Mouse (Mus musculus) CH12.LX (cell line): ENCODE measurements at regions not wholly inside any gene's neighbourhood (a gene's known extent, or its start where the extent isn't known, plus 50 kb on each side); places are given as distances from the start of the nearest gene placed in this dataset.

ENCODE experiments used
- DNase-seq: peaks from one replicate; pipeline ENCODE4 v3.0.0-alpha.2; 2013; ENCODE audit errors: extremely low read depth
- H3K27ac ChIP-seq: 2 replicates; pipeline ENCODE4 v1.5.1; 2012; ENCODE audit warnings: low read depth, mild to moderate bottlenecking, control low read depth, moderate library complexity; ENCODE audit not compliant: insufficient read depth
- H3K27me3 ChIP-seq: replicated peaks from 2 replicates; pipeline ENCODE3; 2012; ENCODE audit warnings: inconsistent platforms
- H3K36me3 ChIP-seq, 2 experiments: replicated peaks in 1 of 2; 2 replicates each; pipeline versions ENCODE3 to v1.6.1; 2012; ENCODE audit warnings: inconsistent platforms in 1 of 2, low read length in 1 of 2, mild to moderate bottlenecking in 1 of 2, mixed read lengths in 1 of 2, moderate library complexity in 1 of 2; ENCODE audit not compliant: control insufficient read depth in 1 of 2, insufficient read depth in 1 of 2
- H3K4me1 ChIP-seq, 2 experiments: 2 replicates each; pipeline ENCODE4 v1.6.1; 2012; ENCODE audit warnings: inconsistent platforms in 1 of 2, moderate library complexity in 1 of 2; ENCODE audit not compliant: insufficient read depth in 2 of 2, control insufficient read depth in 1 of 2
- H3K4me2 ChIP-seq: 2 replicates; pipeline ENCODE4 v1.6.1; 2012; ENCODE audit warnings: low read depth, mild to moderate bottlenecking, control low read depth; ENCODE audit not compliant: poor library complexity, insufficient read depth, severe bottlenecking
- H3K4me3 ChIP-seq, 3 experiments: fragments of 150-350 bp in 1 of 3; sonication (generic) in 1 of 3; replicated peaks in 1 of 3; 2 replicates each; pipeline versions ENCODE3 to v1.5.1; 2011 to 2012; ENCODE audit warnings: low read depth in 2 of 3, low read length in 2 of 3, mild to moderate bottlenecking in 2 of 3, moderate library complexity in 2 of 3, control low read depth in 1 of 3, improper control_type of control experiment in 1 of 3, inconsistent platforms in 1 of 3, mixed read lengths in 1 of 3; ENCODE audit not compliant: poor library complexity in 1 of 3
- H3K79me2 ChIP-seq: replicated peaks from 2 replicates; pipeline ENCODE4 v1.6.1; 2012; ENCODE audit warnings: mild to moderate bottlenecking, moderate library complexity; ENCODE audit not compliant: control insufficient read depth, poor library complexity, insufficient read depth, severe bottlenecking; ENCODE audit errors: extremely low read depth
- H3K9ac ChIP-seq: 2 replicates; pipeline ENCODE4 v1.6.1; 2012; ENCODE audit warnings: low read depth, mild to moderate bottlenecking, control low read depth, moderate library complexity; ENCODE audit not compliant: insufficient read depth
- H3K9me3 ChIP-seq: replicated peaks from 2 replicates; pipeline ENCODE3; 2012; ENCODE audit warnings: low read length, inconsistent platforms, mixed read lengths
- GABPA ChIP-seq: IDR thresholded peaks from 2 replicates; pipeline ENCODE4 v1.6.1; 2012; ENCODE audit warnings: low read depth, low read length, improper control_type of control experiment, inconsistent platforms; ENCODE audit not compliant: insufficient replicate concordance
- MAFK ChIP-seq: IDR thresholded peaks from 2 replicates; pipeline ENCODE4 v1.6.1; 2011; ENCODE audit warnings: low read length, improper control_type of control experiment; ENCODE audit not compliant: insufficient replicate concordance
- UBTF ChIP-seq: IDR thresholded peaks from 2 replicates; pipeline ENCODE4 v1.6.1; 2012; ENCODE audit warnings: low read depth, mild to moderate bottlenecking, inconsistent platforms, low read length, improper control_type of control experiment, moderate library complexity
- dilution Hi-C: fragments of 300-500 bp; cut with MboI; formaldehyde crosslinking; loops from 2 replicates; pipeline ENCODE4 v1.14.3; 2020; ENCODE audit warnings: low sequenced_read_pairs; ENCODE audit not compliant: extremely low pct_unique_long_range_greater_than_20kb, extremely low pct_ligation_motif_present
- in situ Hi-C: fragments of 300-500 bp; cut with MboI; formaldehyde crosslinking; loops from 3 replicates; pipeline ENCODE4 v1.14.3; 2019; ENCODE audit warnings: low sequenced_read_pairs, low pct_ligation_motif_present, low pct_unique_long_range_greater_than_20kb, mixed read lengths

- no peak for TF ChIP-seq GABPA
Measured at GRCm38 (mm10) chr16:64676865-64677264, 74.7 kb upstream of the Csnka2ip start (continued).

GRCm38 (mm10) chr16:64666947-64667346, 64.7 kb upstream of the Csnka2ip start:
- TF ChIP-seq UBTF (no peak), MAFK (peak; percentile 85)
- Histone ChIP-seq H3K79me2 (no peaks in the 10 kb centered on the region), H3K4me1 (no peaks in the 10 kb centered on the region), H3K9me3 (no peaks in the 10 kb centered on the region), H3K4me2 (no peak overlapping the region), H3K36me3 (no peaks in the 10 kb centered on the region), H3K27ac (no peak overlapping the region), H3K9ac (no peak overlapping the region), H3K4me3 (no peak overlapping the region), H3K27me3 (no peaks in the 10 kb centered on the region)
- dilution Hi-C loops (no loop called here), in situ Hi-C loops (no loop called here)
- DNase-seq: no peak
